Mouse (Mus musculus) limb, embryonic 14.5 days (tissue): Measurements from ENCODE around the gene Ccdc183. TPM values are rescaled to one million over a fixed set of nuclear protein-coding genes. Genes with fewer than 3 reads are reported as not detected.

Experiments used
- ATAC-seq: fragments of 200-750 bp; cut with Nextera tagmentation; 2 replicates; pipeline ENCODE4 v1.8.0; 2017; ENCODE audit warnings: low read depth, moderate number of reproducible peaks, moderate TSS enrichment; ENCODE audit not compliant: low FRiP score
- DNase-seq: peaks from one replicate; pipeline ENCODE4 v3.0.0-alpha.2; 2015; ENCODE audit warnings: low spot score
- H3K27ac ChIP-seq: fragments of 300-500 bp; sonication (generic); replicated peaks from 2 replicates; pipeline ENCODE4 v1.5.1; 2014; ENCODE audit warnings: low read depth, mild to moderate bottlenecking, low read length, moderate library complexity, mixed read lengths
- H3K27me3 ChIP-seq: fragments of 300-500 bp; sonication (generic); 2 replicates; pipeline ENCODE4 v1.6.1; 2014; ENCODE audit warnings: low read length, mixed read lengths; ENCODE audit not compliant: control insufficient read depth, insufficient read depth
- H3K36me3 ChIP-seq: fragments of 300-500 bp; sonication (generic); 2 replicates; pipeline ENCODE4 v1.6.1; 2014; ENCODE audit warnings: mild to moderate bottlenecking, low read length, moderate library complexity, mixed read lengths; ENCODE audit not compliant: control insufficient read depth, insufficient read depth
- H3K4me1 ChIP-seq: fragments of 300-500 bp; sonication (generic); 2 replicates; pipeline ENCODE4 v1.6.1; 2014; ENCODE audit warnings: antibody characterized with exemption, low read length, mixed read lengths; ENCODE audit not compliant: control insufficient read depth, insufficient read depth
- H3K4me2 ChIP-seq: fragments of 300-500 bp; sonication (generic); replicated peaks from 2 replicates; pipeline ENCODE4 v1.6.1; 2014; ENCODE audit warnings: low read depth, mild to moderate bottlenecking, low read length, moderate library complexity; ENCODE audit not compliant: severe bottlenecking
- H3K4me3 ChIP-seq: fragments of 300-500 bp; sonication (generic); replicated peaks from 2 replicates; pipeline ENCODE4 v1.5.1; 2014; ENCODE audit warnings: low read length
- H3K9ac ChIP-seq: fragments of 300-500 bp; sonication (generic); 2 replicates; pipeline ENCODE4 v1.6.1; 2014; ENCODE audit warnings: mild to moderate bottlenecking, low read depth, low read length, moderate library complexity; ENCODE audit not compliant: severe bottlenecking
- H3K9me3 ChIP-seq: fragments of 300-500 bp; sonication (generic); 2 replicates; pipeline ENCODE4 v1.6.1; 2016; ENCODE audit warnings: low read length; ENCODE audit not compliant: control insufficient read depth
- POLR2A ChIP-seq: fragments of 200-500 bp; IDR thresholded peaks from 2 replicates; pipeline ENCODE4 v1.8.0; 2012; ENCODE audit warnings: inconsistent platforms, mild to moderate bottlenecking, moderate library complexity, borderline replicate concordance; ENCODE audit not compliant: insufficient read depth, insufficient read length; ENCODE audit errors: extremely low read depth
- WGBS: fragments of 180-500 bp; shearing (Covaris S2); extraction: QIAGEN DNeasy Blood & Tissue Kit; methylation state at CpG from one replicate; pipeline ENCODE4 v1.1.7; 2014; 5-methylcytosine and 5-hydroxymethylcytosine counted together
- polyA plus RNA-seq, 2 experiments: library from polyadenylated mRNA; depleted of rRNA in 1 of 2; stranded (reverse) in 1 of 2; unstranded in 1 of 2; fragments of >200 nt; fragmentation: Nextera tagmentation in 1 of 2; extraction: Ambion mirVana in 1 of 2; gene quantifications; 2 replicates each; pipeline versions ENCODE4 v1.2.1 to v1.2.3; 2012 to 2014

Ccdc183 gene
- polyA plus RNA-seq, 2 experiments: 0.03 to 0.19 TPM

DNA sequence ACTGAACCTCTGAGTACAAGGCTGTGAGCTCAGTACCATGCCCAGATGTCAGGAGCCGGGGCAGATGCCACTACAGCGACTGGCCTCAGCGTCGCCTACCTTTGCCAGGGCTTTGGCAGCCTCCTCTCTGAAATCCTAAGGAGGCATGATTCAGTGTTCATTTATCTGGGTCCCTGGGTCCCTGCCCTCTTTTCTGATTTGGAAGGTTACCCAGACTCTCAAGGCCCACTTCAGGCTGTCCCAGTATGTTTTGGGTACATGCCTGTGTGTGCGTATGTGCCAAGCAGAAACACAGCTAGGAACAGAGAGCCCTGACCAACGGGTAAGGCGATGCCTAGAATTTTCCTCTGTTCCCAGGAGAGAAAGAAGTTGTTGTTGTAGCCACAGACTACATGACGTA lies 42.8 kb upstream of the Ccdc183 start:
- Histone ChIP-seq H3K9me3 (no peaks in the 10 kb centered on the region), H3K36me3 (no peaks in the 10 kb centered on the region), H3K4me3 (no peak overlapping the region), H3K9ac (no peak overlapping the region), H3K27ac (no peak overlapping the region), H3K4me2 (no peak overlapping the region), H3K4me1 (no peaks in the 10 kb centered on the region), H3K27me3 (no peaks in the 10 kb centered on the region)
- TF ChIP-seq POLR2A: no peak
- DNase-seq: no peak
- 89% methylated on average over 8 of the region's 8 CpGs for WGBS
- no peak for ATAC-seq

DNA sequence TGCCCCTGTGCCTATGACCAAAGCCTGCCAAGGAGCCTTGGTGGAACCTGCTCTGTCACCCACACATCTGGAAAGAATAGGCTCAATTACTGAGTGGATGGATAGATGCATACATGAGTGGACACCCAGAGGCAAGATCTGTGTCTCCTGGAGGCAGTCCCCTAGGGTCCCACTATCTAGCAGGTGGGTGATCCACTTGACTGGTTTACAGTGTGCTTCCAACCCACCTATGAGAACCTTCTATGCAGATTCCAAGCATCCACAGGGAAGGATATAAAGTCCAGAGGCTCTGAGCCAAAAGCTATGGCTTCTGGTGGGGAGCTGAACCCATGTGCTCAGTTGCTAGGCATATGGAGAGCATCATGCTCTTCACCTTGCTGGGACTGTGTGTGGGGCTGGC lies 40.2 kb upstream of the Ccdc183 start, which contains the start of gene Lcn5:
Lcn5 (plus strand) TSS at position 301 of the 400 bp plus-strand sequence.
- Histone ChIP-seq H3K36me3 (no peaks in the 10 kb centered on the region), H3K9ac (no peak within 1 kb of the TSS), H3K27me3 (no peaks in the 10 kb centered on the region), H3K4me2 (no peak within 1 kb of the TSS), H3K4me3 (no peak within 1 kb of the TSS), H3K4me1 (no peaks in the 10 kb centered on the region), H3K9me3 (no peaks in the 10 kb centered on the region), H3K27ac (no peak within 1 kb of the TSS)
- no peak for ATAC-seq
- no peak for TF ChIP-seq POLR2A
- no peak for DNase-seq

DNA sequence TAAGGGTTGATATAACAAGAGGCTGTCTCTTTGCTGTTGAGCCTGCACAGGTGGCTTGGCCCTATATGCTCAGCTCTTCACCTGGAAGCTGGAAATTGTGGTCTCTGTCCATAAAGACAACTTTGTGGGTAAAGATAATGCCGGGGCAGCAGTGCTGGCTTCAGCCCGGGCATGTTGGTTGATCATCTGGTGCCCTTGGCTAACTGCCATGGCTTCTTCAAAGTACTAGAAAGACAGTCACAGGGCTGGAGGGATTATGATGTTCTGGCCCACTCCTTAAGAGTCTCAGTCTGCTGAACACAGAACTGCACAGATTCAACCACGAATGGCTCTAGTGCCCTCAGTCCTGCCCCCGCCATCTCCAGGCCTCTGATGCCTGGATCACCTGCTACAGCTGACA lies 39.8 kb upstream of the Ccdc183 start:
- TF ChIP-seq POLR2A: no peak
- Histone ChIP-seq H3K36me3 (no peaks in the 10 kb centered on the region), H3K9me3 (no peaks in the 10 kb centered on the region), H3K27me3 (no peaks in the 10 kb centered on the region), H3K9ac (no peak overlapping the region), H3K4me3 (no peak overlapping the region), H3K4me2 (no peak overlapping the region), H3K4me1 (no peaks in the 10 kb centered on the region), H3K27ac (no peak overlapping the region)
- ATAC-seq (no peak), DNase-seq (no peak)
- 83% methylated on average over 4 of the region's 4 CpGs for WGBS

DNA sequence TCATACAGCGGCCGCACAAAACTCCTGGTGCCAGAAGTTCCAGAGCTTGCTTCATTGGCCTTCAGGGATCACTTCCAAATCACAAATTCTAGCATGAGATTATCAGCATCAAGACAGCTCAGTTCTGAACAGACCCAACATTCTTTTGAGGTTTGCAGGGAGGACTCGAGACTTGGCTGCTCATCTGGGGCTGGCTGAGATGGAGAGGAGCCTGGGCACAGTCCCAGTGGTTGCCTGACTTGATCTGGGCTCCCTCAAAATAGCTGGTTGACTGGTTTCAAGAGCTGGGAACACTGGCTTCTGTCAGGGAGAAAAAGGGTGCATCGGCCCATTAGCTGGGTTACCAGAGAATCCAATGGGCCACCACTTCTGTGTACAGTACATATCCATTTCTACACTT lies 39.2 kb upstream of the Ccdc183 start:
- H3K36me3 ChIP-seq: no peaks in the 10 kb centered on the region
- H3K27me3 ChIP-seq: no peaks in the 10 kb centered on the region
- H3K9me3 ChIP-seq: no peaks in the 10 kb centered on the region
- WGBS: 78% methylated on average over 4 of the region's 4 CpGs
- no peak for TF ChIP-seq POLR2A
- H3K9ac ChIP-seq: no peak overlapping the region
- ATAC-seq: no peak
- H3K27ac ChIP-seq: no peak overlapping the region
- H3K4me2 ChIP-seq: no peak overlapping the region
- DNase-seq: no peak
- H3K4me3 ChIP-seq: no peak overlapping the region
- H3K4me1 ChIP-seq: no peaks in the 10 kb centered on the region

DNA sequence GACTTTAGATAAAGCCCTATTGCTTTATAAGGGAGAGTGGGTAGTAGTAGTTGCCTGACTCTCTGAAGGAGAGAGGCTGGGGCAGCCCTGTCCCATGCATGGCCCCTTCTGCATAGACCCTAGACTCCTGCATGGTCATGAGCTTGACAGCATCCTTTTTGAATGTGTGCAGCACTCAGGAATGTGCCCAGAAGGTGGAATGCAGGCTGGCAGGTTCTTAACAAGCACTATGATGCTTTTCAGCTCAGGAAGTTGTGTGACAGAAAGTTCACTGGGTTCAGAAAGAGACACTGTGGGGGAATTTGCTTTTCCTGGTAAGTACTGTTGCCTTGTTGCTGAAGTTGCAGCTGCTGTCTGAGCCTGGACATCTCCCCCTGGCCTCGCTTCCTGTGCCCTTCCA lies 37.0 kb upstream of the Ccdc183 start:
- no peak overlapping the region for H3K4me3 ChIP-seq
- no peaks in the 10 kb centered on the region for H3K9me3 ChIP-seq
- DNase-seq (no peak), ATAC-seq (no peak)
- no peak overlapping the region for H3K27ac ChIP-seq
- H3K9ac ChIP-seq: no peak overlapping the region
- H3K4me2 ChIP-seq: no peak overlapping the region
- no peaks in the 10 kb centered on the region for H3K4me1 ChIP-seq
- no peaks in the 10 kb centered on the region for H3K36me3 ChIP-seq
- 67% methylated on average over 1 of the region's 1 CpGs for WGBS
- no peaks in the 10 kb centered on the region for H3K27me3 ChIP-seq
- no peak for TF ChIP-seq POLR2A

DNA sequence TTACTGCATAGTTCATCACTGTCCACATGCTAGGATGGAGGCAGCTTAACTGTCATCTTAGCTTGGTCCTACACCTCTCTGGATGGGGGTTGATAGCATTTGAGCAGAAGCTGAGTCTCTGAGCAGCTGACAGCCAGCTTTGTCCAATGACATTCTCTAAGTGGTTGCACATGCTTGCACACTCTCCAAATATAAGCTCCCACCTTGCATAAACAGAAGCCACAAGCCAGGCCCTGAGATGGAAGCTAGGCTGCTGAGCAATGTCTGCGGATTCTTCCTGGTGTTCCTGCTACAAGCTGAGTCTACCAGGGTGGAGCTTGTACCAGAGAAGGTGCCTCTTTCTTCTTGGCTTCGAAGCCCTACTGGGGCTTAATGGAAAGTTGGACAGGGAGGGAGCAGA lies 35.4 kb upstream of the Ccdc183 start, which contains the start of gene Lcn8:
Lcn8 (plus strand) TSS at position 219 of the 400 bp plus-strand sequence.
- Histone ChIP-seq H3K9ac (no peak within 1 kb of the TSS), H3K27me3 (no peaks in the 10 kb centered on the region), H3K4me3 (no peak within 1 kb of the TSS), H3K27ac (no peak within 1 kb of the TSS), H3K4me2 (no peak within 1 kb of the TSS), H3K4me1 (no peaks in the 10 kb centered on the region), H3K9me3 (no peaks in the 10 kb centered on the region), H3K36me3 (no peaks in the 10 kb centered on the region)
- TF ChIP-seq POLR2A: no peak
- WGBS: 71% methylated on average over 2 of the region's 2 CpGs
- ATAC-seq: no peak
- no peak for DNase-seq
